Mouse (Mus musculus) liver, adult 2 months (tissue): ENCODE data around the gene Zfand2b.

Source experiments
- CTCF ChIP-seq: fragments of 200-500 bp; IDR thresholded peaks from 2 replicates; pipeline ENCODE4 v1.5.1; 2011; ENCODE audit warnings: low read depth, low read length, control low read depth
- POLR2A ChIP-seq: fragments of 200-500 bp; IDR thresholded peaks from 2 replicates; pipeline ENCODE4 v1.6.1; 2011; ENCODE audit warnings: low read length, control low read depth; ENCODE audit not compliant: insufficient read depth; ENCODE audit errors: extremely low read depth

DNA sequence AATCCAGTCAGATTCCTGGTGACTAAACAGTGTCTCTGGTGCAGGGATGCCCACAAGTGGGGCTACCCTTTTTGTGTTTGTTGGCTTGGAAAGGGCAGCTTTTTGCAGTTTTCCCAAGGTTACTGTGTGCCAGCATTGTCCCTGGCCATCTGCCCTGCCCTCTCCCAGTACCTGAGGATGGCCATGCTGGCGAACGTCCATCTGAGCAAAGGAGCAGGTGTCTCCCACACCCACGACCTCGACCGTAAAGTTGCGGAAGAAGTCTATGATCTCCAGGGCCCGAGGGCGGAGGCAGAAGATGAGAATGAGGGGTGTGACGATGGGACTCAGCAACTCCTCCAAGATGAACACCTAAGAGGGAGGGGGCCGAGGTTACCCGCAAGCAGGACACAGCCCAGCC is 17.0 kb downstream of the Zfand2b start:
- TF ChIP-seq CTCF: no peak
- TF ChIP-seq POLR2A: no peak
